Mouse (Mus musculus): ENCODE data around the gene Zhx3.
A peak's percentile ranks its signal among the peaks of the same experiment; 100 is the strongest.

The Zhx3 gene

DNA sequence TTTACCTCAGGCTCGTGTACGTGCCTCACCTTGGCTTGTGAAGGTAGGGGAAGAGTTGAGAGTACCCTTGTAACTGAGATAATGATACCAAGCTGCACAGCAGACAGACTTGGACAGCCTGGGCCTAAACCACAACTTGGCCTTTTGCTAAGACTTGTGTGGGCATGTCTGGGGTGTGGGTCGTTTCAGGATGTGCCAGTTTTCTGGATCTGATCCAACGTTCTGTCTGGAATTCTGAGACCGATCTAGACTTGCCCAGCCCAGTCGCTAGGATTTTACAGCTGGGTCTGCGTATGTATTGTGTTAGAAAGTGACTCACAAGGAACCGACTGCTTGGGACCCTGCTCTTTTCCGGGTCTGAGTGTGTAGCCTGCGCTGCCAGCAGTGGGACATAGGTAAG, 125.7 kb downstream of the Zhx3 start:
- DNase-seq: no peak

DNA sequence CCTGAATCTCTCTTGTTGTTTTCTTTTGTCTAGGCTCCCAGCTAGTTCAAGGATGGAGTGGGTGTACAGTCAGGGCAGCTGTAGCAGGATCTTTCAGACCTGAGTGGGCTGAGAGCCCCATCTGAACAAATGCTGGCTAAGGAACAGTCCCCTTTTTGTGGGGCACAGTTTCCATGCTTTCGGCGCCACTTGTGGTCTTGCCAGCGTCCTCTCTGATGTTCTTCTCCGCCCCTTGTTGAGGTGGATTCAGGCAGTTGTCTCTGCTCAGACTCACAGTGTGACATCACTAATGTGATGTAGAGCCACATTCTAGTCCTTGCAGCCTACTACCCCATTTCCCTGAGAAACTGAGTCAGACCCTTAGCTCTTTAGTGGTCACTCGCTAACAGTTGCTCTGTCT, 126.2 kb downstream of the Zhx3 start:
- no peak for DNase-seq

DNA sequence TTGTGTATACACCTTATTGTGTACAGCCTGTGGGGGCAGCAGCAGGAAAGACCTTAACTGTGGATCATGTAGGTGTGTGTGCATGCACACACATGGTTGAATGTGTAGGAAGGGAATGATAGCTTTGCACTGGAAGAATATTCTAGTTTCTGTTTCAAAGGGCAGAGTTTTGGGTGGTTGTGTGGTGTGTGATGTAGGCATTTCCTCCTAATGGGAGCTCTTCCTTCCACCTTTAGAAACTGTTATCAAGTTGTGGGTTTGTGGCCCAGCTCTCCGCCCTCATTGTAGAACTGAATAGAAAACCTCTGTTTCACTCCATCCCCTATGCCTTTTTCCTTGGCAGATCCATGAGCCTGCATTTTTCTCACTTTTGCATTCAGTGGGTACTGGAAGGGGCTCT, 127.3 kb downstream of the Zhx3 start:
- no peak for DNase-seq

DNA sequence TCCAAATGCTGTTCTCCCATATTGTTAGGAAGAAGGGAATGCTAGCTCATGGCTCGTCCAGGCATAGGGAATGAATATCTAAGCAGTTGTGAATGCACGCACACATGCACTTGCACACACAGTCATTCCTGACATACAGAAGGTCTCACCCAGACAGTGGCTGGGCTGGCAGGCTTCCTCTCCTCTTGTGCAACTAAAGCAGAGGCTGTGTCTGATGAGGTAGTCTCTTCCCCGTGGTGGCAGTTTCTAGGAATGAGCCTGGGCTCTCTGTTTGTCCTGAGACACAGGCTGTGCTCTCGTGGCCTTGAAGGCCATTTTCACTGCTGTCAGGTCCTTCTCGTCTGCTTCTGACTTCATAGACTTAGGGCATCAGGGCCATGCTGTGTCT, 128.0 kb downstream of the Zhx3 start:
- no peak for DNase-seq

DNA sequence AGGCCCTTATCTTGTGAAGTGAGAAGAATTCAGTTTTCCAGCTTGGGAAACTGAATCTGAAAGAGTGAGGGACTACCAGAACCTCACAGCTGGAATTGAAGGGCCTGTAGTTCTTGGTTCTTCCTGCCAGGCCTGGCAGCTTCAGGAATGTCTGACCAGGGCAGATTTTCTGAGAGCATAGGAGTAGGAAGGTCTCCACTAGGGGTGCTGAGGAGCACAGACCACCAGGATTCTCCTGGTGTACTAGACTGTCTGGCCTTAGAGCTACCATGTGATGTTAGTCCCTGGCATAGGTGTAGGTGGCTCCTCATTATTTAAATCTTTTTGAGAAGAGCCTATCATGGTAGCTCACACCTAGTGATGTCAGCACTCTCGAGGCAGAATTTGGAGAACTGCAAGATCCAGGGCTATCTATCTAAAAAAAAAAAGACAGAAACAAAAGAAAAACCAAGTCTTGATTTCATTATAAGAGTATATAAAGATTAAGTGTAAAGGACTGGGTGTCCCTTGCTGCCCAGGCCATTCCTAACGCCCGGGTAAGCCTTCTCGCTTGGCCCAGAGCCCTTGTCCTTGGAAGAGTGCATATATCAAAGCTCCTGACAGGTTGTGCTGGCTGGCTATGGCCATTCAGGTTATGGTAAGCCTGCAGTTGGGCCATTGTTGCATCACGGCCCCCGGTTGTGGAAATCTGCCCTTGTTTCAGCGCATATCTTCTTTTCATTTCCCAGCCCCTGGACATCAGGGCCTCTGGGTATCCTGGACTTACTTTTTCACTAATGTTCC, 128.6 kb downstream of the Zhx3 start:
- peak; percentile 52 for DNase-seq

DNA sequence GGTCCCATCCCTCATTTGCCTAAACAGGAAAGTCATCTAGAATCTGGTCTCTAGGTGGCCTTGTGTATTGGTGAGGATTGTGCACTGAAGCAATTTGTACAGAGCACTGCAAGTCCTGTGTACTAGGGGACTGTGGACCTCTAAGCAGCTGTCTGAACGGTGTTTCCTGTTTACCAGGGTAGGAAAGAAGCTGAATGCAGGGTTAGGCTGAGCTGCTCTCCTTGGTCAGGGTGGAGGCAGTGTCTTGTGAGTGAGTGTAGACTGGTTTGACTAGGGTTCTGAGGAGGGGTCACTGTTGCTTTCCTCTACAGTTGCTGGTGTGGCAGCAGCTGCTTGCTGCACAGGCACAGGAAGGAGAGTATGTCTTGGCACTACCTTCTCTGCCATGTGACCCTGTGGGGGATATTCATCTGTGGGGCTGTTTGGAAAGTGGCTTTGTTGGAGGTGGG, 130.6 kb downstream of the Zhx3 start:
- DNase-seq: no peak

DNA sequence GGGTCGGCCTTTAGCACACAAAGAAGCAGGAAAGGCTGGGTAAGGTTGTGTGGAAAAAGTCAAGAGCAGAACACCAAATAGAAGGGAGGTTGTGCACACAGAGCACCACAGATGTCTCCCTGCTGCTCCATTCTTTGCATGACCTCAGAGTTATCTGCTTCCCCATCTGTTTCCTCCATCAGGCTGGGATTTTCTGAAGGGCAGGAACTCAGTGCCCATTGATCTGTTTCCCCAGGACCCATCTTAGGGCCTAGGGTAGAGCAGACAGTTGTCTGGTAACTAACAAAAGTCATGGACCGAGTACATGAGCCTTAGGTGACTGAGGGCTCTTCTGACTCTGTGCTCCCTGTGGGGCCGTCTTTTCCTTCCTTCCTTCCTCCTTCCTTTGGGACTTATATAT, 131.2 kb downstream of the Zhx3 start:
- no peak for DNase-seq

DNA sequence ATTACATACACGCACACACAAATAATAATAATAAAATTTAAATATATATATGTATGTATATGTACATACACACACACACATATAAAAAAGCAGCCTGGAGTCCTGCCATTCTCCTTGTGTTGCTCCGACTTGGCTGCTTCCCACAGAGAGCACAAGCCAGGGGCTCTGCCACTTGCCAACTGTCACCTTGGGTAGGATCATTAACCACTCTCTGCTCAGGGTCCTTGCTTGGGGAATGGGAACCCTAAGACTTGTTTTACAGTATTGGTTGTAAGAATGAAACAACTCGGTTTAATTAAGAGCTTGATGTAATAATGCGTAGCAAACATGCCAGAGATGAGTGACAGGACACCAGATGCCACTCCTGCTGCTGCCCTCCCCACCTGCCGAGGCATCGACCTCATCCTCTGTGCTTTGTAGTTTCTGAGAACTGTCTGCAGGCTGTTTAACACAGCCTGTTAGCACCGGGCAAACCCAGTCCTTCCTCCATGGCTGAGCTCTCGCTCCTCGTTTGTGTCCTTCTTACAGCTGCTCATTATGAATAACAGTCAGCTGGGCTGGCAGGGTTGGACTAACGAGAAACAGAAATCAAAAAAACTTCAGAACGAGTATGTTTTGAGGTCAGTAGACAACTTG, 132.2 kb downstream of the Zhx3 start:
- DNase-seq: peak; percentile 52

DNA sequence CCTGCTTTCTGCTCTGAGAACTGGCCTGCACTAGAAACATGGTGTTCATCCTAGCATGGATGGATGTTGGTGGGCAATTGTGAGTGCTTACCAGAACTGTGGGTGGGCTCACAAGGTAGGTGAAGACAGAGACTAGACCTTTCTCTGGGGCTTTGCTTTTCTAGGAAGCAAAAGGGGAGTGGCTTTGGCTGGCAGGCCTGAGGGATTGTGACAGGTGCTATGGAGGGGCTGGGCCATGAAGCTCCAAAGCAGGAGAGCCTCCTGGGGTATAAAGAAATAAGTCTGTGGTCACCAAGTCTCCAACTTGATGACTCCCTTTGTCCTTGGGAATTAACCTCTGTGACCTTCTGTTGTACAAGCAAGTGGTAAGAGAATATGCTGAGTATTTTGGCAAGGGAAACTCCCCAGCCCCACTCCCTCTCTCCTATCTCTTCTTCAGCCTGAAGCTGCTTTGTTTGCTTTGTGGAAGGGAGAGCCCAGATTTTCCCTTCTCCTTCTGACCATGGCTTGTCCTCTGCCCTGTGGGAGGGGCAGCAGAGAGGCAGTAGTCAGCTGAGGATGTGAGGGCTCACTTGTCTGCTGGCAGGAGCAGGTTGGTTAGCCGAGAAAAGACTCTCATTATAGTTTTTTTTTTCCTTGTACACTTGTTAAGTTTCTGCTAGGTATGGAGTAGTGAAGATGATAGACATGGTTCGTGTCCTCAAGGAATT, 133.0 kb downstream of the Zhx3 start:
- DNase-seq: no peak

DNA sequence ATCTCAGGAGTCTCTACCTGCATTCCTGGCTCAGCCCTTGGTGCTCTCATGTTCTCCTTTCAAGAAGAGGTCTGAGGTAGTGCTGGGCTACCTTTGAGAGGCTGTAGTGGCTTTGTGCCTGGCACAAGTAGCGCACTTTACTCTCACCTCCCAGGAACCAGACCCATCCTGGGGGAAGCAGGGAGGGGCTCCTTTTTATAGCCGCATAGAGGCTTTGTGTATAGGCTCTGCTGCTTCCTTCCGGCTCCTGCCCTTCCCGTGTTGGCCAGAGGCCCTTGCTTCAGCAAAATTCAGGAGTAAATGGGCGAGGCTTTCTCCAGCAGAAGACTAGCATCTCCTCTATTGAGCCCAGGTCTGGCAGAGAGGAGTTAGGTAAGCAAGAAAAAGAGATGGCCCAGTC, 134.4 kb downstream of the Zhx3 start:
- no peak for DNase-seq

DNA sequence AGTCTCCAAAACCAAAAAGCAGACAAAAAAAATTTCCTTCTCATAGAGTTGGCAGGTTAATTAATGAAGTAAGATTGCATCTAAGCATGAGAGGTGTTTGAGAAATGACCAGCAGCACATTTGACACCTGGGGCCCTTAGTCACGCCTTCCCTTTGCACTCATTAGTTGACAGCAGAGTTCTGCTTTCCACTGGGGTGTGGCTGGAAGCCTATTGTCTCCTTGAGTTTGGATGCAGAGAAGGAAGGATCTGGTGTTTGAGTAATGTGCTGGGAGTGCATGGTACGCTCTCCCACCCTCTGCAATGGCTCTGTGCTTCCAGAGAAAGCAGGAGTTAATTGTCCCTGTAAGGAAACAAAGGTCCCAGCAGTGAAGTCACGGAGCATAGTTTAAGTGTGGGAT, 136.3 kb downstream of the Zhx3 start:
- no peak for DNase-seq

DNA sequence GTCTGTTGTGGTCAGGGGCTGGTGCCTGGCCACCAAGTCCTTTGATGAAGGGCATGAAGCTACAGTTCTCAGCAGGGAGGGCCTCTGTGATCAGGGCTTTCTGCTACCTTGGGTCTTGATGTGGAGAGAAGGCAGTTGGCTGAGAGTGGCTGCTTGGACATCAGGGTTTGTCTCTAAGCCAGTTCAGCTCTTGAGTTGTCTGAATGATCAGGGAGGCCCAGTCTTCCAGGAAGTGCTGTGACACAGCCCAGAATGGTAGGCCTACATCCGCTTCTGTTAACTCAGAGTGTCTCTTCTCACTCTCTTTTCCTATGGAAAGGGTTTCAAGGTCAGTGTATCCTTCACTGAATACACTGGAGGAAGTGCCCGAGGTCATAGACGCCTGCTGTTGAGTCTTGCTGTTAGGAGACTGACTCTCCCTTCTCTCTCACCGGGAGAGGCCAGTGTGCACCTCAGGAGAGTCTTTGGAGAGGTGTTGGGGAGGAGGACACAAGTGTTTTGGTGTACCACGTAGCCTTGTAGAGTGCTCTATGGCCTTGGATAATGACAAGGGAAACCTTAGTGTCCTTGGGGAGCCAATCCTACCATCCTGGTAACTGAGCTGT, 137.0 kb downstream of the Zhx3 start:
- DNase-seq: no peak

DNA sequence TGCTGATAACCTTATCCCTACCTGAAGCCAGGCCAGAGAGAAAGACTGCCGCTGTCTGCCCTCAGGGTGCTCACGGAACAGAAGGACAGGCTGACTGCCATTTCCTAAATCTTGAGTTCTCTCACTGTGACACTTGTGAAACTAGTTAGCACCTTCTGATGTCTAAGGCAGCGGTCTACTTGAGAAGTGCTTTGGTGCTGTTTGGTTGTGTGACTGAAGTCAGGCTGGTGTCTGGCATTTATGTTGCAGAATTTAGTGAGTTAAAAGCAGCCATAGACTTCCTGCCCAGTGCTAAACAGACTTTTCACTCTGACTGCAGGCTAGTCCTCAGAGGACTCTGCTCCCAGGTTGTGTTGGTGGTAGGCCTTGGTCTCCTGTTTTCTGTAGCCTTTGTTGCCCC, 138.5 kb downstream of the Zhx3 start:
- peak; percentile 13 for DNase-seq

DNA sequence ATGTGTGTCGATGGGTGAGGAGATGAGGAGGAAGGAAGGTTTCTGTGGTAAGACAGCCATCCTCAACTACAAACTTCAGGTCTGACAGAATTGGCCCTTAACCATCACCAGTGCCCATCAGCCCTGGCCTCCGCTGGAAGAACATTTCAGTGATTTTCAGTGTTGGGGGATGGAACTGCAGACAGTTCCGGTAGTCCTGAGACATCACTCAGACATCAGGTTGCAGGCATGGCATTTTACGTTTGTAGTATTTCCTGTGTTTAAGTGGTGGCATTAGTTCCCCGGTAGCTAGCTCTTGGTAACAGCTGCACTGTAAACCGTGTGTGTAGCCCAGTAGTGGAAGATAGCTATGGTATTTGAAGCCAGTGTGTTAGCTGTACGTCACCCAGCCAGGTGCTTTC, 139.7 kb downstream of the Zhx3 start:
- peak; percentile 20 for DNase-seq

DNA sequence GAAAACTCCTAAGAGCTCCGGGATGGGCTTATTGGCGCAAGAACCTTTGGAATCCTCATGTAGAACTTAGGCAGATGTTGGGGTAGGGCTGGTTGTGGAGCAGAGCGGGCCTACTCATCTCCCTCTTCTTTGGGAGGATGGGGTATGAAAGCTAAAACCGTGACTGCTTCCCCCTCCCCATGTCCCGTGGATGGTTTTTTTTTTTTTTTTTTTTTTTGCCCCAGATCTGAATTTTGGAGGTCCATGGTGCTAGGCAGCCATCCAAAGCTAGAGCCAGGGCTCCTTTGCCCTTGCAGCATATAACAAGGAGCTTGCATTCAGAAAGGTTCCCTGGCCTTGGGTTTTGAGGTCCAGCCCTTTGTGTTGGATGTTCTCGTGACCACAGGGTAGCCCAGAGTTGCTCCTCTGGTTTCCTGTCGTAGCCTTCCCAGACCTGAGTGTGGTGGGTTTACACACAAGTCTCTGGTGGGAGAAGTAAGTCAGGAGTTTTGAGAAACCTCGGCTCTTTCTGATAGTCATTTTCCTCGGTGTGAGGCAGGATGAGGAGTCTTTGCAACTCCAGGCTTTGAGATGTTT, 140.3 kb downstream of the Zhx3 start:
- peak; percentile 42 for DNase-seq

DNA sequence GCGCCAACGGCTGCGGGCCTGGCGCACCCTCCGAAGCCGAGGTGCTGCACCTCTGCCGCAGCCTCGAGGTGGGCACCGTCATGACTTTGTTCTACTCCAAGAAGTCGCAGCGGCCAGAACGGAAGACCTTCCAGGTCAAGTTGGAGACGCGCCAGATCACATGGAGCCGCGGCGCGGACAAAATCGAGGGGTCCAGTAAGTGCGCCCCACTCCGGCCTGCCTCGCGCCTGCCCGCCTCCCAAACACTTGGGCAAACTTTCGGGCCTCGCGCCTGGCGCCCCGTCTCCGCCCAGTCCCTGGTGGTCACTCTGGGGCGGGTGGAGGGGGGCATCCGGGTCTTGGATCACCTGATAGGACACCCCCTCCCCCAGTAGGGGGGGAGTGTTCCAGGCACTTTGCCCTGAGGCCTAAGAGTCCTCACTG, 140.9 kb downstream of the Zhx3 start:
- peak; percentile 84 for DNase-seq

DNA sequence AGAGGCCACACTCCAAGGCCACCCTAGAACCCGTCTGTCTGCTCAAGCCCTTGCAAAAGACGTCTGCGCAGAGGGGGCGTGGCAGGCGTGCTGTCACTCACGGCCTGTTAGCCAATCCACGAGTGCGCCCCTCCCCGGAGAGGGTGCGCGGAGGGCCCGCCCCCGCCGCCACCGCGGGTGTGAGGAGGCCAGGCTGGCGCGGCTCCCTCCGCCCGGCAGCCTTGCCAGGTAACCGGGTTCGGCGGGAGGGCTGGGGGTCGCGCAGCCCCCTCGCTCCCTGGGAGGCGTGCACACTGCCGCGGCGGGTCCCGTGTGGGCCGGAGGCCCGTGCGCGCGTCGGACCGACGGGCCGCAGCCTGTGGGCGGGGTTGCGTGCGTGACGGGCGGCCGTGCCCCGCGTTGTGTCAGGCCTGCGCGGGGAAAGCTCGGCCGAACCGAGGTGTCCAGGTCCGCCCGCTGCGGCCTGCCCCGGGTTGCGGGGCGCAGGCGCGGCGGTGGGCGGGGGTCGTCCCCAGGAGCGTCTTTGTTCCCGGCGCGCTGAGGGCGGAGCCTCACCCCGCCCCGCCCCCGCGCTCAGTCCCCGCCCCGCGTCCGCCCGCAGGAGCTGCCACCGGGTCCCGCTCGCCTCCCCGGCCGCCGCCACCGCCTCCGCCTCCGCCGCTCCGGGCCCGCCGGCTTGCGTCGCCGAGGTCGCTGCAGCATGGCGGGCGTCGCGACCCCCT, 141.5 kb downstream of the Zhx3 start, which contains the start of gene Plcg1:
TSS of gene Plcg1 (plus strand) at position 184 of the 722 bp plus-strand sequence.
- peak; percentile 95 for DNase-seq

DNA sequence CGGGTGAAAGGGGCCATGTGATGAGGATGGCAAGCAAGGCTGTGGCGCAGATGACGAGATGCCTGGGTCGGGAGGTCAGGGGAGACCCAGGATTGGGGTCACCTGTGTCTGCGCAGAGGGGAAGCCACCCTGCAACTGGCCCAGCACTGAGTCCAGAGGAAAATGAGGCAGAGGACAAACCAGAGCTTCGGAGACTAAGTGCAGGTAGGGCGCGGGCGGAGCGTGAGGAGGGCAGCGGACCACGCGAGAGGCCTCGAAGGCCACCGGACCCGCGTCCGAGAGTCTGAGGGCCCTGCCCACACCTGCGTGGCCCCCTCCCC, 142.0 kb downstream of the Zhx3 start:
- no peak for DNase-seq

DNA sequence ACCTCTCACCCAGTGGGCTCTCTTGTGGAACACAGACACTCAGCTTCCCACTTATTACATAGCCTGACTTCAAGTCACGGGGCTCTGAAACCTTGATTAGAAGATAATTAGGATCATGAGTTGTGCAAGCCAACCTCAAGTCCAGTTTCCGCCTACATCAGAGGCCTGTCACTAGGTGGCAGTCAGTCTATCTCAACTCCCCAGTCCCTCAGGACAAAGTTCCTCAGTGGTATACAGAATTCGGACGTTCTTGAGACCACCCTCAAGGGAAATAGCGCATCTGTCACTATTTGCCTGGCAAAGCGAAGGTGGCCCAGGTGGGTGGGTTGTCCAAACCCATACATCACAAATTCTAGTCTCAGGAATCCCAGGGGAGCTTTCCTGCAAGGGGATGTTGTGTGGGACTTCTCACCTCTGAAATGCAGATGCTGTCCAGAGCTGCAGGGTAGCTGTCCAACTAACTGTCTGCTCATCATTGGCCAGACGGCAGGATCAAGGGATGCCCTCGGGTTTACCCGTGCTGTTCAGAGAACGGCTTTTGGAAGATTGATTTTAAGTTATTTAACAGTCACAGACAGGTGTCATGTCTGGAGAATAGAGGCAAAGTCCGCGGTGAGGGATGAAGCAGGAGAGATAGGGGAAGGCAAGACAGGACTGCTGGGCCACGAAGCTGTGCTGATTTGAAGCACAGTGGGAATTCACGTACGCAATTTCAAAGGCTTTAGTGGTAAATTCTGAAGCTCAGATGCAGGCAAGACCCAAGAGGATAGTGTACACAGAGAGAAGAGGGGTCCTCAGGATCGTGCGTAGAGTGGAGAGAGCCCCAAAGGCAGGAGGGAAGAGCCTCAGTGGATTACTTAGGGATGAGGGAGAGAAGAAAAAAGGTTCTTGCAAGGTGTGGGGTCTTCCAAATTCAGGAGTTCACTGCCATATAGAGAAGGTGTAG, 142.7 kb downstream of the Zhx3 start:
- DNase-seq: peak; percentile 51

DNA sequence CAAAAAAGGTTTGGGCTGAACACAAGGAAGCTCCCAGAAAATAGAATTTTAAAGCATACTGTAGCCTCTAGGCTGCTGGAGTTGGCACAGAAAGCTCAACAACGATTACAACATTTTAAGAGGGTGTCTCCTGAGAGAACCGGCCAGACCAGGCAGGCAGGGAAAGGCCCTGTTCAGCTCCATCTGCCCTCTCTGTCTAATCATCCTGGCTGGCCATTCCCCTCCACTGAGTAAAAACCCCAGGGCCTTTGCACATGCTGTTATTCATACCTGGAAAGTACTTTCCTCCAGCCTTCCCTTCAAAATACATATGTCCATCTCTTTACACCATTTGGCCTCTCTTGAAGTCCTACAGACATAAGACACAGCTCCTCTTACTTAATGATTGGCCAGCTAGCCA, 143.4 kb downstream of the Zhx3 start:
- no peak for DNase-seq

DNA sequence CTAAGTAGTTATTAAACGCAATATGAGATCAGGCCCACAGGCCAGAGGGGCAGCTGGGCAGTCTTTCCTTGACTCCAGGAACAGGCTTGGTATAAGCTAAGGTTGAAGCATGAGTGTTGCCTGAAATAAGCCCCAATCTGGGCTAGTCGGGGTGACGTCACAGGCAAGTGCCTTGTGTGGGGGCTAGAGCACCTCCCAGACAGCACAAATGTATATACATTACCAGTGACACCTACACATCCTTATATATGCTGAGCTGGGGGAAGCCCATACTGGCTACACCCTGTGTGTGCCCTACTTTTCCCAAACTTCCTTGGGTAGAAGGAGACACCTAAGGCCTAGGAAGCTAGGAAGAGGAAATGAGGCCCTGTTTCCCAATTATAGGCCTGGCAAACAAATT, 143.8 kb downstream of the Zhx3 start:
- DNase-seq: no peak
